Mouse (Mus musculus) G1E (cell line): ENCODE measurements around the gene Aldh2.
"Not testable (repeated sequence)": the region's sequence is repeated elsewhere in the genome, so short reads cannot be mapped to it uniquely, and the experiment has no call there.

Experiments used
- CTCF ChIP-seq: IDR thresholded peaks from 2 replicates; pipeline ENCODE4 v1.5.1; 2012; ENCODE audit warnings: low read depth, low read length, inconsistent platforms, mixed read lengths
- GATA1 ChIP-seq: IDR thresholded peaks from 2 replicates; pipeline ENCODE4 v1.6.1; 2012; ENCODE audit warnings: borderline replicate concordance, low read length, inconsistent platforms, mixed read lengths
- GATA2 ChIP-seq: IDR thresholded peaks from 2 replicates; pipeline ENCODE4 v1.6.1; 2012; ENCODE audit warnings: low read depth, low read length, inconsistent platforms, borderline replicate concordance
- POLR2AphosphoS5 ChIP-seq: IDR thresholded peaks from 2 replicates; pipeline ENCODE4 v1.6.1; 2012; ENCODE audit warnings: low read depth, low read length, inconsistent platforms; ENCODE audit not compliant: insufficient replicate concordance
- TAL1 ChIP-seq: conservative IDR thresholded peaks from 2 replicates; pipeline ENCODE4 v1.6.1; 2012; ENCODE audit warnings: low read depth, low read length, inconsistent platforms, mixed read lengths

DNA sequence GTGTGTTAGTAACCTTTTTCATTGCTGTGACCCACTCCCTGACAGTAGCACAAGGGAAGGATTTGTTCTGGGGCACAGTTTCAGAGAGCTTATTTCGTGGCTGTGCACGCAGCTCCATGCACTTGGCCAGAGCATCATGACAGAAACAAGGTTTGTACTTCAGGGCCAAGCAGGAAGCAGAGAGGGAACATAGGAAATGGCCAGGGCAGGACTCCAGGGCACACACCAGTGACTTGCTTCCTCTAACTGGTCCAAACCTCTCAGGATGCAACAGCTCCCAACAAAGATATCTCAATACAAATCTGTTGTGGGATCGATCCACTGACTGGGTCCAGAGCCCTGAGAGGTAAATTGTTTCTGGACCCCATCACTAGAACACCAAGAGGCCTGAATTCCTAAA lies 21.3 kb upstream of the Aldh2 start:
- TF ChIP-seq CTCF, GATA1, TAL1, GATA2, POLR2AphosphoS5: not testable (repeated sequence)
